Mouse (Mus musculus) CH12.LX (cell line): ENCODE data around the gene Fam240a. TPM values are rescaled to one million over a fixed set of nuclear protein-coding genes. Genes with fewer than 3 reads are reported as not detected.

ENCODE experiments used
- DNase-seq: peaks from one replicate; pipeline ENCODE4 v3.0.0-alpha.2; 2013; ENCODE audit errors: extremely low read depth
- H3K27ac ChIP-seq: 2 replicates; pipeline ENCODE4 v1.5.1; 2012; ENCODE audit warnings: low read depth, mild to moderate bottlenecking, control low read depth, moderate library complexity; ENCODE audit not compliant: insufficient read depth
- H3K27me3 ChIP-seq: replicated peaks from 2 replicates; pipeline ENCODE3; 2012; ENCODE audit warnings: inconsistent platforms
- H3K36me3 ChIP-seq, 2 experiments: replicated peaks in 1 of 2; 2 replicates each; pipeline versions ENCODE3 to v1.6.1; 2012; ENCODE audit warnings: inconsistent platforms in 1 of 2, low read length in 1 of 2, mild to moderate bottlenecking in 1 of 2, mixed read lengths in 1 of 2, moderate library complexity in 1 of 2; ENCODE audit not compliant: control insufficient read depth in 1 of 2, insufficient read depth in 1 of 2
- H3K4me1 ChIP-seq, 2 experiments: 2 replicates each; pipeline ENCODE4 v1.6.1; 2012; ENCODE audit warnings: inconsistent platforms in 1 of 2, moderate library complexity in 1 of 2; ENCODE audit not compliant: insufficient read depth in 2 of 2, control insufficient read depth in 1 of 2
- H3K4me2 ChIP-seq: 2 replicates; pipeline ENCODE4 v1.6.1; 2012; ENCODE audit warnings: low read depth, mild to moderate bottlenecking, control low read depth; ENCODE audit not compliant: poor library complexity, insufficient read depth, severe bottlenecking
- H3K4me3 ChIP-seq, 3 experiments: fragments of 150-350 bp in 1 of 3; sonication (generic) in 1 of 3; replicated peaks in 1 of 3; 2 replicates each; pipeline versions ENCODE3 to v1.5.1; 2011 to 2012; ENCODE audit warnings: low read depth in 2 of 3, low read length in 2 of 3, mild to moderate bottlenecking in 2 of 3, moderate library complexity in 2 of 3, control low read depth in 1 of 3, improper control_type of control experiment in 1 of 3, inconsistent platforms in 1 of 3, mixed read lengths in 1 of 3; ENCODE audit not compliant: poor library complexity in 1 of 3
- H3K79me2 ChIP-seq: replicated peaks from 2 replicates; pipeline ENCODE4 v1.6.1; 2012; ENCODE audit warnings: mild to moderate bottlenecking, moderate library complexity; ENCODE audit not compliant: control insufficient read depth, poor library complexity, insufficient read depth, severe bottlenecking; ENCODE audit errors: extremely low read depth
- H3K9ac ChIP-seq: 2 replicates; pipeline ENCODE4 v1.6.1; 2012; ENCODE audit warnings: low read depth, mild to moderate bottlenecking, control low read depth, moderate library complexity; ENCODE audit not compliant: insufficient read depth
- H3K9me3 ChIP-seq: replicated peaks from 2 replicates; pipeline ENCODE3; 2012; ENCODE audit warnings: low read length, inconsistent platforms, mixed read lengths
- BHLHE40 ChIP-seq: IDR thresholded peaks from 2 replicates; pipeline ENCODE4 v1.6.1; 2011; ENCODE audit warnings: mild to moderate bottlenecking, low read depth, low read length, improper control_type of control experiment
- CTCF ChIP-seq, 2 experiments: IDR thresholded peaks in 1 of 2; conservative IDR thresholded peaks in 1 of 2; 2 replicates each; pipeline ENCODE4 v1.5.1; 2011 to 2012; ENCODE audit warnings: low read depth in 2 of 2, low read length in 2 of 2, improper control_type of control experiment in 1 of 2, inconsistent platforms in 1 of 2, mild to moderate bottlenecking in 1 of 2, moderate library complexity in 1 of 2
- GABPA ChIP-seq: IDR thresholded peaks from 2 replicates; pipeline ENCODE4 v1.6.1; 2012; ENCODE audit warnings: low read depth, low read length, improper control_type of control experiment, inconsistent platforms; ENCODE audit not compliant: insufficient replicate concordance
- IRF4 ChIP-seq: IDR thresholded peaks from 2 replicates; pipeline ENCODE4 v1.6.1; 2014; ENCODE audit warnings: low read depth, mild to moderate bottlenecking, inconsistent platforms, low read length, improper control_type of control experiment
- JUN ChIP-seq: IDR thresholded peaks from 2 replicates; pipeline ENCODE4 v1.6.1; 2011; ENCODE audit warnings: low read depth, mild to moderate bottlenecking, low read length, improper control_type of control experiment, moderate library complexity; ENCODE audit not compliant: insufficient read depth
- JUND ChIP-seq: conservative IDR thresholded peaks from 2 replicates; pipeline ENCODE4 v1.6.1; 2011; ENCODE audit warnings: low read depth, low read length, improper control_type of control experiment
- KAT2A ChIP-seq: IDR thresholded peaks from 2 replicates; pipeline ENCODE4 v1.6.1; 2012; ENCODE audit warnings: low read length, improper control_type of control experiment, inconsistent platforms; ENCODE audit not compliant: insufficient replicate concordance
- MAFK ChIP-seq: IDR thresholded peaks from 2 replicates; pipeline ENCODE4 v1.6.1; 2011; ENCODE audit warnings: low read length, improper control_type of control experiment; ENCODE audit not compliant: insufficient replicate concordance
- MAX ChIP-seq: IDR thresholded peaks from 2 replicates; pipeline ENCODE4 v1.6.1; 2011; ENCODE audit warnings: low read length, improper control_type of control experiment
- MAZ ChIP-seq: IDR thresholded peaks from 2 replicates; pipeline ENCODE4 v1.6.1; 2012; ENCODE audit warnings: low read depth, mild to moderate bottlenecking, inconsistent platforms, low read length, improper control_type of control experiment, moderate library complexity
- MYC ChIP-seq: IDR thresholded peaks from 2 replicates; pipeline ENCODE4 v1.6.1; 2011; ENCODE audit warnings: low read depth, mild to moderate bottlenecking, improper control_type of control experiment, low read length
- NELFE ChIP-seq: IDR thresholded peaks from 2 replicates; pipeline ENCODE4 v1.6.1; 2011; ENCODE audit warnings: low read depth, low read length, improper control_type of control experiment
- POLR2A ChIP-seq: IDR thresholded peaks from 2 replicates; pipeline ENCODE4 v1.6.1; 2011; ENCODE audit warnings: low read depth, mild to moderate bottlenecking, improper control_type of control experiment, low read length
- RAD21 ChIP-seq: IDR thresholded peaks from 2 replicates; pipeline ENCODE4 v1.6.1; 2011; ENCODE audit warnings: low read depth, mild to moderate bottlenecking, low read length, improper control_type of control experiment, moderate library complexity
- RCOR1 ChIP-seq: conservative IDR thresholded peaks from 2 replicates; pipeline ENCODE4 v1.6.1; 2012; ENCODE audit warnings: low read depth, mild to moderate bottlenecking, inconsistent platforms, low read length, improper control_type of control experiment
- SIN3A ChIP-seq: IDR thresholded peaks from 2 replicates; pipeline ENCODE4 v1.6.1; 2012; ENCODE audit warnings: low read length, improper control_type of control experiment, inconsistent platforms
- SMC3 ChIP-seq: IDR thresholded peaks from 2 replicates; pipeline ENCODE4 v1.6.1; 2011; ENCODE audit warnings: low read depth, low read length, improper control_type of control experiment
- TCF12 ChIP-seq: IDR thresholded peaks from 2 replicates; pipeline ENCODE4 v1.6.1; 2014; ENCODE audit warnings: low read depth, mild to moderate bottlenecking, inconsistent platforms, low read length, improper control_type of control experiment
- USF2 ChIP-seq: conservative IDR thresholded peaks from 2 replicates; pipeline ENCODE4 v1.6.1; 2011; ENCODE audit warnings: low read depth, low read length, improper control_type of control experiment
- ZC3H11A ChIP-seq: IDR thresholded peaks from 2 replicates; pipeline ENCODE4 v1.6.1; 2012; ENCODE audit warnings: low read depth, mild to moderate bottlenecking, inconsistent platforms, low read length, improper control_type of control experiment
- ZNF384 ChIP-seq: IDR thresholded peaks from 2 replicates; pipeline ENCODE4 v1.6.1; 2012; ENCODE audit warnings: low read depth, low read length, improper control_type of control experiment, inconsistent platforms
- dilution Hi-C: fragments of 300-500 bp; cut with MboI; formaldehyde crosslinking; loops from 2 replicates; pipeline ENCODE4 v1.14.3; 2020; ENCODE audit warnings: low sequenced_read_pairs; ENCODE audit not compliant: extremely low pct_unique_long_range_greater_than_20kb, extremely low pct_ligation_motif_present
- in situ Hi-C: fragments of 300-500 bp; cut with MboI; formaldehyde crosslinking; loops from 3 replicates; pipeline ENCODE4 v1.14.3; 2019; ENCODE audit warnings: low sequenced_read_pairs, low pct_ligation_motif_present, low pct_unique_long_range_greater_than_20kb, mixed read lengths
- polyA plus RNA-seq: library from polyadenylated mRNA; unstranded; fragments of >175 nt; gene quantifications from 2 replicates; pipeline ENCODE4 v1.2.1, GENCODE M21; 2012; ENCODE audit warnings: low read depth; ENCODE audit not compliant: insufficient read length
- total RNA-seq, 2 experiments: library from RNA; depleted of rRNA; stranded (reverse); fragments of 300-350 nt in 1 of 2; fragments of >200 nt in 1 of 2; gene quantifications; 2 replicates each; pipeline ENCODE4 v1.2.3; 2012 to 2014

Gene Fam240a
- total and polyA plus RNA-seq, 3 experiments = not detected

GRCm38 (mm10) chr9:110873681-110874659 lies 42.7 kb downstream of the Fam240a start:
- no peak overlapping the region for H3K9ac ChIP-seq
- H3K4me2 ChIP-seq = no peak overlapping the region
- TF ChIP-seq IRF4 = no peak
- TF ChIP-seq KAT2A = no peak
- no peak for TF ChIP-seq RAD21
- no peak for TF ChIP-seq MYC
- no peak for TF ChIP-seq MAFK
- TF ChIP-seq POLR2A = no peak
- no peak for TF ChIP-seq SIN3A
- TF ChIP-seq JUN = no peak
- TF ChIP-seq MAZ = no peak
- no peak for TF ChIP-seq JUND
- TF ChIP-seq TCF12 = no peak
- TF ChIP-seq BHLHE40 = no peak
- TF ChIP-seq ZC3H11A = no peak
- TF ChIP-seq USF2 = no peak
- TF ChIP-seq RCOR1 = no peak
- no peak for TF ChIP-seq ZNF384
- TF ChIP-seq CTCF (conservative IDR thresholded peaks at IDR 0.05 in 1 of 2, IDR thresholded peaks at IDR 0.05 in 1 of 2; ENCODE audit: low read depth in 2 of 2, low read length in 2 of 2) = no peak
- TF ChIP-seq GABPA = no peak
- no peak for TF ChIP-seq MAX
- TF ChIP-seq, all 38 proteins: peak for 0
- Histone ChIP-seq H3K27me3 (peaks cover 6% of the 10 kb centered on the region), H3K36me3 (no peaks in the 10 kb centered on the region), H3K4me3 (no peak overlapping the region), H3K27ac (no peak overlapping the region), H3K9me3 (no peaks in the 10 kb centered on the region), H3K4me1 (no peaks in the 10 kb centered on the region), H3K79me2 (no peaks in the 10 kb centered on the region)
- no peak for DNase-seq
- dilution Hi-C loops = no loop called here
- in situ Hi-C loops = no loop called here

GRCm38 (mm10) chr9:110871030-110871429 lies 45.6 kb downstream of the Fam240a start:
- no peak overlapping the region for H3K9ac ChIP-seq

More at GRCm38 (mm10) chr9:110871030-110871429, 45.6 kb downstream of the Fam240a start:
- Histone ChIP-seq H3K36me3 (no peaks in the 10 kb centered on the region), H3K4me3 (no peak overlapping the region)
- DNase-seq = peak; percentile 77
- TF ChIP-seq RAD21 = peak; percentile 95
- peak; percentile 32; the same call in 1 of the 2 replicates for TF ChIP-seq NELFE
- TF ChIP-seq MYC = no peak
- peak; percentile 89 for TF ChIP-seq SMC3
- TF ChIP-seq ZC3H11A = peak; percentile 34
- TF ChIP-seq CTCF (conservative IDR thresholded peaks at IDR 0.05 in 1 of 2, IDR thresholded peaks at IDR 0.05 in 1 of 2; ENCODE audit: low read depth in 2 of 2, low read length in 2 of 2) = peak; percentile 90 to 94
- no peak for TF ChIP-seq POLR2A
- TF ChIP-seq, all 38 proteins: peak for 5
- Histone ChIP-seq H3K4me2 (no peak overlapping the region), H3K4me1 (no peaks in the 10 kb centered on the region), H3K9me3 (no peaks in the 10 kb centered on the region), H3K27me3 (peaks cover 25% of the 10 kb centered on the region), H3K27ac (no peak overlapping the region), H3K79me2 (no peaks in the 10 kb centered on the region)
- in situ Hi-C loops = no loop called here
- dilution Hi-C loops = no loop called here
